Mouse (Mus musculus) liver, embryonic 15.5 days (tissue): ENCODE results near the gene Cyp3a25. TPM values are rescaled to one million over a fixed set of nuclear protein-coding genes. Genes with fewer than 3 reads are reported as not detected.
"Not testable (repeated sequence)": the region's sequence is repeated elsewhere in the genome, so short reads cannot be mapped to it uniquely, and the experiment has no call there.

Experiments
- ATAC-seq: fragments of 200-750 bp; cut with Nextera tagmentation; 2 replicates; pipeline ENCODE4 v1.8.0; 2017; ENCODE audit warnings: moderate number of reproducible peaks, mild to moderate bottlenecking, moderate library complexity; ENCODE audit not compliant: insufficient read depth
- H3K27ac ChIP-seq: fragments of 300-500 bp; sonication (generic); replicated peaks from 2 replicates; pipeline ENCODE4 v1.5.1; 2015; ENCODE audit warnings: mild to moderate bottlenecking, inconsistent platforms
- H3K27me3 ChIP-seq: fragments of 300-500 bp; sonication (generic); 2 replicates; pipeline ENCODE4 v1.6.1; 2015; ENCODE audit warnings: mild to moderate bottlenecking, inconsistent platforms
- H3K36me3 ChIP-seq: fragments of 300-500 bp; sonication (generic); replicated peaks from 2 replicates; pipeline ENCODE4 v1.6.1; 2015; ENCODE audit warnings: moderate library complexity, mild to moderate bottlenecking, inconsistent platforms
- H3K4me1 ChIP-seq: fragments of 300-500 bp; sonication (generic); replicated peaks from 2 replicates; pipeline ENCODE4 v1.6.1; 2015; ENCODE audit warnings: inconsistent platforms
- H3K4me2 ChIP-seq: fragments of 300-500 bp; sonication (generic); 2 replicates; pipeline ENCODE4 v1.6.1; 2015; ENCODE audit warnings: moderate library complexity, mild to moderate bottlenecking, inconsistent platforms
- H3K4me3 ChIP-seq: fragments of 300-500 bp; sonication (generic); replicated peaks from 2 replicates; pipeline ENCODE4 v1.5.1; 2015; ENCODE audit warnings: mild to moderate bottlenecking, inconsistent platforms
- H3K9ac ChIP-seq: fragments of 300-500 bp; sonication (generic); 2 replicates; pipeline ENCODE4 v1.6.1; 2015; ENCODE audit warnings: moderate library complexity, mild to moderate bottlenecking, inconsistent platforms
- H3K9me3 ChIP-seq: fragments of 300-500 bp; sonication (generic); replicated peaks from 2 replicates; pipeline ENCODE4 v1.6.1; 2016; ENCODE audit warnings: inconsistent platforms
- WGBS: fragments of 180-500 bp; shearing (Covaris S2); methylation state at CpG from one replicate; pipeline ENCODE4 v1.1.7; 2015; ENCODE audit warnings: mixed read lengths; ENCODE audit not compliant: insufficient replicate concordance; 5-methylcytosine and 5-hydroxymethylcytosine counted together
- polyA plus RNA-seq: library from polyadenylated mRNA; unstranded; fragments of >200 nt; fragmentation: Nextera tagmentation; extraction: Ambion mirVana; gene quantifications from 2 replicates; pipeline ENCODE4 v1.2.1, GENCODE M21; 2015

Cyp3a25 gene
- polyA plus RNA-seq: 0.23 and 0.59 TPM in 2 replicates

- H3K4me2 ChIP-seq, H3K27me3 ChIP-seq, H3K9me3 ChIP-seq, H3K27ac ChIP-seq, H3K4me1 ChIP-seq, H3K9ac ChIP-seq, H3K36me3 ChIP-seq, ATAC-seq, H3K4me3 ChIP-seq: not testable (repeated sequence)
- WGBS: 54% methylated on average over 1 of the region's 1 CpGs
Observed at GRCm38 (mm10) chr5:146009509-146009908, at the start of gene Cyp3a25. Cyp3a25 (minus strand) TSS chr5:146009618.

- peak overlapping the region; percentile 39 for H3K27ac ChIP-seq
- no peaks in the 10 kb centered on the region for H3K4me1 ChIP-seq
- 0 out of 2 replicates have a peak, but pooled peaks cover 4% of the 10 kb centered on the region for H3K9me3 ChIP-seq
- no peak overlapping the region for H3K4me2 ChIP-seq
- no peaks in the 10 kb centered on the region for H3K36me3 ChIP-seq
- no peak overlapping the region for H3K9ac ChIP-seq
- H3K4me3 ChIP-seq: no peak overlapping the region
- 26% methylated on average over 4 of the region's 4 CpGs for WGBS
- peak; percentile 57 for ATAC-seq
- no peaks in the 10 kb centered on the region for H3K27me3 ChIP-seq
Observed at GRCm38 (mm10) chr5:146021136-146021535, 11.7 kb upstream of the Cyp3a25 start.

GRCm38 (mm10) chr5:146018275-146018674, 8.9 kb upstream of the Cyp3a25 start:
- no peak overlapping the region for H3K9ac ChIP-seq
- H3K9me3 ChIP-seq: 0 out of 2 replicates have a peak, but pooled peaks cover 4% of the 10 kb centered on the region
- no peaks in the 10 kb centered on the region for H3K36me3 ChIP-seq
- no peak overlapping the region for H3K4me2 ChIP-seq
- 43% methylated on average over 5 of the region's 5 CpGs for WGBS
- ATAC-seq: peak; percentile 42; the same call in 1 of the 2 replicates
- H3K4me3 ChIP-seq: no peak overlapping the region
- no peaks in the 10 kb centered on the region for H3K27me3 ChIP-seq
- no peak overlapping the region for H3K27ac ChIP-seq
- H3K4me1 ChIP-seq: no peaks in the 10 kb centered on the region

GRCm38 (mm10) chr5:146011251-146011650, 1.8 kb upstream of the Cyp3a25 start:
- ATAC-seq: no peak
- Histone ChIP-seq H3K9me3 (no peaks in the 10 kb centered on the region), H3K4me2 (no peak overlapping the region), H3K4me3 (no peak overlapping the region), H3K36me3 (no peaks in the 10 kb centered on the region), H3K27ac (no peak overlapping the region), H3K4me1 (no peaks in the 10 kb centered on the region), H3K27me3 (no peaks in the 10 kb centered on the region), H3K9ac (no peak overlapping the region)
- WGBS: 50% methylated on average over 1 of the region's 1 CpGs

- Histone ChIP-seq H3K27me3 (no peaks in the 10 kb centered on the region), H3K36me3 (no peaks in the 10 kb centered on the region), H3K4me1 (no peaks in the 10 kb centered on the region), H3K4me2 (no peak overlapping the region), H3K9me3 (no peaks in the 10 kb centered on the region), H3K4me3 (no peak overlapping the region), H3K27ac (no peak overlapping the region), H3K9ac (no peak overlapping the region)
- no peak for ATAC-seq
Observed at GRCm38 (mm10) chr5:145967080-145967479, 42.3 kb downstream of the Cyp3a25 start.

Other genes starting within 250 kb of the Cyp3a25 start
- gene Cyp3a44, start 203.7 kb downstream of the Cyp3a25 start, polyA plus RNA-seq: 0.25 and 0.36 TPM in 2 replicates
- 31.7 and 33.3 TPM in 2 replicates for gene Cyp3a11, start 129.7 kb downstream of the Cyp3a25 start, polyA plus RNA-seq
- 0.13 TPM in 1 of 2 replicates, not detected in the other for gene Cyp3a59, start 69.6 kb upstream of the Cyp3a25 start, polyA plus RNA-seq
- not detected in 2 replicates for gene Gm5565, start 150.9 kb upstream of the Cyp3a25 start, polyA plus RNA-seq
- not detected in 2 replicates for gene Gm6309, start 161.1 kb upstream of the Cyp3a25 start, polyA plus RNA-seq
- gene 1700001J03Rik, start 175.7 kb upstream of the Cyp3a25 start, polyA plus RNA-seq: not detected in 2 replicates
- gene Rnf6, start 211.9 kb upstream of the Cyp3a25 start, polyA plus RNA-seq: 25.2 and 26.2 TPM in 2 replicates
- 19.0 and 21.9 TPM in 2 replicates for gene Cdk8, start 221.6 kb upstream of the Cyp3a25 start, polyA plus RNA-seq